Mouse (Mus musculus): Measurements from ENCODE around the gene Pold2. TPM values are rescaled to one million over a fixed set of nuclear protein-coding genes. Genes with fewer than 3 reads are reported as not detected.

Gene Pold2
- polyA plus RNA-seq, 1 experiment: 78.0 TPM

GRCm38 (mm10) chr11:5856479-5857130 lies 21.5 kb downstream of the Pold2 start:
- TF ChIP-seq POLR2A (IDR thresholded peaks at IDR 0.05; ENCODE audit: borderline replicate concordance, extremely low read depth, insufficient read depth, insufficient read length, poor library complexity, severe bottlenecking): no peak
- no peak for TF ChIP-seq CTCF (IDR thresholded peaks at IDR 0.05; ENCODE audit: borderline replicate concordance, extremely low read depth, insufficient read depth, insufficient read length)
- no peak for DNase-seq (ENCODE audit: low read depth)

DNA sequence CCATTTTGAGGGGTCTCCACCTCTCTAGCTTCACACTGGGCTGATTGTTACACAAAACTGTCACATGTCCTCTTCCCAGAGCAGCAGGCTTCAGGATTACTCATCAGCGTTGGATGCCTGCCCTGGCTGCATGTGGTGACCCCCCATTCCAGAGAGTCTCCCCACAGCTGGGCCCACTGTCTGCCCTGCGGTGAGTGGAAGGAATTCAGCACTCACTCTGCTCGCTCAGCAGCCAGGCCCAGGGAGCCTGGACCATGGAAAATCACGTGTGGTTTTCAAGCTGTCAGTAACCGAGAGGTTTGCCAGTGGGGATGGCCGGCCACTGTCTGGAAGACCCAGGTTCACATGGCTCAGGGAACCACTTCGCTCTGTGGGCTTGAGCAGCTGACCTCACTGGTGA lies 22.2 kb downstream of the Pold2 start:
- TF ChIP-seq POLR2A (IDR thresholded peaks at IDR 0.05; ENCODE audit: borderline replicate concordance, extremely low read depth, insufficient read depth, insufficient read length, poor library complexity, severe bottlenecking): no peak
- peak; percentile 54 for DNase-seq (ENCODE audit: low read depth)

GRCm38 (mm10) chr11:5855481-5855880 lies 22.6 kb downstream of the Pold2 start:
- no peak for TF ChIP-seq CTCF (IDR thresholded peaks at IDR 0.05; ENCODE audit: borderline replicate concordance, extremely low read depth, insufficient read depth, insufficient read length)
- no peak for TF ChIP-seq POLR2A (IDR thresholded peaks at IDR 0.05; ENCODE audit: borderline replicate concordance, extremely low read depth, insufficient read depth, insufficient read length, poor library complexity, severe bottlenecking)
- DNase-seq (ENCODE audit: low read depth): peak; percentile 31

GRCm38 (mm10) chr11:5852314-5852713 lies 25.8 kb downstream of the Pold2 start:
- DNase-seq (ENCODE audit: low read depth): no peak
- TF ChIP-seq CTCF (IDR thresholded peaks at IDR 0.05; ENCODE audit: borderline replicate concordance, extremely low read depth, insufficient read depth, insufficient read length) (no peak), POLR2A (IDR thresholded peaks at IDR 0.05; ENCODE audit: borderline replicate concordance, extremely low read depth, insufficient read depth, insufficient read length, poor library complexity, severe bottlenecking) (no peak)

- DNase-seq (ENCODE audit: low read depth): no peak
- no peak for TF ChIP-seq POLR2A (IDR thresholded peaks at IDR 0.05; ENCODE audit: borderline replicate concordance, extremely low read depth, insufficient read depth, insufficient read length, poor library complexity, severe bottlenecking)
- TF ChIP-seq CTCF (IDR thresholded peaks at IDR 0.05; ENCODE audit: borderline replicate concordance, extremely low read depth, insufficient read depth, insufficient read length): no peak
Observed at GRCm38 (mm10) chr11:5851021-5851736, 26.9 kb downstream of the Pold2 start.

- TF ChIP-seq CTCF (IDR thresholded peaks at IDR 0.05; ENCODE audit: borderline replicate concordance, extremely low read depth, insufficient read depth, insufficient read length): no peak
- TF ChIP-seq POLR2A (IDR thresholded peaks at IDR 0.05; ENCODE audit: borderline replicate concordance, extremely low read depth, insufficient read depth, insufficient read length, poor library complexity, severe bottlenecking): no peak
- peak; percentile 31 for DNase-seq (ENCODE audit: low read depth)
Observed at GRCm38 (mm10) chr11:5850452-5850851, 27.6 kb downstream of the Pold2 start.

DNA sequence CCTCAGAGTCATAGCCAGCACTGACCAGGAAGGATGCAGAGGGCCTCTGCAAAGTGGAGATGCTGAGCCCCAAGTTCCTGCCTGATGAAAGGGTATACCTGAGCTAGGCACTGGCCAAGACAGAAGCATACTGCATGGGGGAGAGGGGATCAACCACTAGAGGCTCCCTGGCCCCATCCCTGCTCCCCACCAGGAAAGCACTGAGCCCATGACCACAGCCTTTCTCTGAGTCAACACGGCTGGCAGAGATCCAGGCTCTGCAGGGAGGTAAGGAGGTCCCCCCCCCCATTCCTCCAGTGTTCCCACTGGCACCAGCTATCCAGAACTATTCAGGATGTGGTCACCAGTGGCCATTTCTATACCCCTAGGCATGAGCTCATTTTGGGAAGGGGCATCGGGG lies 28.8 kb downstream of the Pold2 start:
- TF ChIP-seq CTCF (IDR thresholded peaks at IDR 0.05; ENCODE audit: borderline replicate concordance, extremely low read depth, insufficient read depth, insufficient read length) (no peak), POLR2A (IDR thresholded peaks at IDR 0.05; ENCODE audit: borderline replicate concordance, extremely low read depth, insufficient read depth, insufficient read length, poor library complexity, severe bottlenecking) (no peak)
- peak; percentile 38 for DNase-seq (ENCODE audit: low read depth)

- TF ChIP-seq CTCF (IDR thresholded peaks at IDR 0.05; ENCODE audit: borderline replicate concordance, extremely low read depth, insufficient read depth, insufficient read length) (no peak), POLR2A (IDR thresholded peaks at IDR 0.05; ENCODE audit: borderline replicate concordance, extremely low read depth, insufficient read depth, insufficient read length, poor library complexity, severe bottlenecking) (no peak)
- peak; percentile 93 for DNase-seq (ENCODE audit: low read depth)
Observed at GRCm38 (mm10) chr11:5848741-5849140, 29.4 kb downstream of the Pold2 start.

GRCm38 (mm10) chr11:5846639-5847345 lies 31.3 kb downstream of the Pold2 start:
- no peak for TF ChIP-seq CTCF (IDR thresholded peaks at IDR 0.05; ENCODE audit: borderline replicate concordance, extremely low read depth, insufficient read depth, insufficient read length)
- TF ChIP-seq POLR2A (IDR thresholded peaks at IDR 0.05; ENCODE audit: borderline replicate concordance, extremely low read depth, insufficient read depth, insufficient read length, poor library complexity, severe bottlenecking): no peak
- DNase-seq (ENCODE audit: low read depth): no peak

- no peak for DNase-seq (ENCODE audit: low read depth)
- TF ChIP-seq CTCF (IDR thresholded peaks at IDR 0.05; ENCODE audit: borderline replicate concordance, extremely low read depth, insufficient read depth, insufficient read length): no peak
- no peak for TF ChIP-seq POLR2A (IDR thresholded peaks at IDR 0.05; ENCODE audit: borderline replicate concordance, extremely low read depth, insufficient read depth, insufficient read length, poor library complexity, severe bottlenecking)
Observed at GRCm38 (mm10) chr11:5843131-5843530, 35.0 kb downstream of the Pold2 start.

DNA sequence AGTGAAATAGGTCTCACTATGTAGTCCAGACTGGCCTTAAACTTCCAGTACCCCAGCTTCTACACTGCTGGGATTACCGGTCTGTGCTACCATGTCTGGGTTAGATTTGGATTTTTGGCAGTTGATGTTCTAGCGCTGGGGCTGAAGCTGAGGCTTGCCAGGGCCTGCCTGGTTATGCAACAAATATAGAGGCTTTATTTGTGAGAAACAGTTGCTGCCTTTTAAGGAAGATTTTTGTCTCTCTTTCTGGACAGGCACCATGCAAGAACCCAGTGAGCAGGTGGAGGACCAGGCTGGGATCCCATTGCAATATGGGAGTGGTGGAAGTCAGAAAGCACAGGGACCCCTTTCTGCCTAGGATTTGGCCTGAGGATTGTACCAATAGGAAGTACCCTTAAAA lies 36.3 kb downstream of the Pold2 start:
- no peak for DNase-seq (ENCODE audit: low read depth)
- TF ChIP-seq CTCF (IDR thresholded peaks at IDR 0.05; ENCODE audit: borderline replicate concordance, extremely low read depth, insufficient read depth, insufficient read length) (no peak), POLR2A (IDR thresholded peaks at IDR 0.05; ENCODE audit: borderline replicate concordance, extremely low read depth, insufficient read depth, insufficient read length, poor library complexity, severe bottlenecking) (no peak)
